Mouse (Mus musculus) ES-Bruce4 (cell line): ENCODE results near the gene Slc39a11.

Experiments used
- CTCF ChIP-seq: IDR thresholded peaks from one replicate; pipeline ENCODE4 v1.8.1; 2011; ENCODE audit warnings: low read depth, low read length
- EP300 ChIP-seq: IDR thresholded peaks from 2 replicates; pipeline ENCODE4 v1.6.1; 2011; ENCODE audit warnings: low read depth, low read length; ENCODE audit not compliant: insufficient read depth
- POLR2A ChIP-seq: IDR thresholded peaks from one replicate; pipeline ENCODE4 v1.8.1; 2011; ENCODE audit warnings: low read length; ENCODE audit not compliant: insufficient read depth

GRCm38 (mm10) chr11:113687031-113687430 is 37.2 kb upstream of the Slc39a11 start:
- no peak for TF ChIP-seq CTCF
- TF ChIP-seq POLR2A = no peak
- no peak for TF ChIP-seq EP300
